Mouse (Mus musculus) liver, postnatal 0 days (tissue): ENCODE measurements around the gene Lmln. TPM values are rescaled to one million over a fixed set of nuclear protein-coding genes. Genes with fewer than 3 reads are reported as not detected.

Experiments used
- ATAC-seq: fragments of 200-750 bp; cut with Nextera tagmentation; 2 replicates; pipeline ENCODE4 v1.8.0; 2017; ENCODE audit warnings: mild to moderate bottlenecking, moderate library complexity
- DNase-seq: peaks from one replicate; pipeline ENCODE4 v3.0.0-alpha.2; 2016
- H3K27ac ChIP-seq: fragments of 300-500 bp; sonication (generic); 2 replicates; pipeline ENCODE4 v1.5.1; 2014; ENCODE audit warnings: antibody characterized with exemption, moderate library complexity, mild to moderate bottlenecking, low read depth
- H3K27me3 ChIP-seq: fragments of 300-500 bp; sonication (generic); 2 replicates; pipeline ENCODE4 v1.6.1; 2014; ENCODE audit warnings: low read length, control low read depth, mixed read lengths; ENCODE audit not compliant: insufficient read depth
- H3K36me3 ChIP-seq: fragments of 300-500 bp; sonication (generic); replicated peaks from 2 replicates; pipeline ENCODE4 v1.6.1; 2014; ENCODE audit warnings: mild to moderate bottlenecking, control low read depth, low read length, moderate library complexity, mixed read lengths; ENCODE audit not compliant: insufficient read depth
- H3K4me1 ChIP-seq: fragments of 300-500 bp; sonication (generic); 2 replicates; pipeline ENCODE4 v1.6.1; 2014; ENCODE audit warnings: antibody characterized with exemption, mild to moderate bottlenecking, control low read depth; ENCODE audit not compliant: insufficient read depth
- H3K4me2 ChIP-seq: fragments of 300-500 bp; sonication (generic); 2 replicates; pipeline ENCODE4 v1.6.1; 2014; ENCODE audit warnings: low read depth, mild to moderate bottlenecking, low read length, moderate library complexity, mixed read lengths
- H3K4me3 ChIP-seq: fragments of 300-500 bp; sonication (generic); 2 replicates; pipeline ENCODE4 v1.5.1; 2014; ENCODE audit warnings: low read depth, low read length
- H3K9ac ChIP-seq: fragments of 300-500 bp; sonication (generic); replicated peaks from 2 replicates; pipeline ENCODE4 v1.6.1; 2014; ENCODE audit warnings: mild to moderate bottlenecking, moderate library complexity
- H3K9me3 ChIP-seq: fragments of 300-500 bp; sonication (generic); 2 replicates; pipeline ENCODE4 v1.6.1; 2016; ENCODE audit warnings: mild to moderate bottlenecking, control low read depth, low read length, mixed read lengths
- CTCF ChIP-seq: sonication (generic); IDR thresholded peaks from 2 replicates; pipeline ENCODE4 v1.5.1; 2016; ENCODE audit warnings: antibody characterized with exemption, low read depth
- EP300 ChIP-seq: IDR thresholded peaks from 2 replicates; pipeline ENCODE4 v1.6.1; 2016; ENCODE audit warnings: antibody characterized with exemption, low read depth, mild to moderate bottlenecking
- WGBS: fragments of 180-500 bp; shearing (Covaris S2); extraction: QIAGEN DNeasy Blood & Tissue Kit; methylation state at CpG from one replicate; pipeline ENCODE4 v1.1.7; 2014; ENCODE audit not compliant: insufficient replicate concordance; 5-methylcytosine and 5-hydroxymethylcytosine counted together
- polyA plus RNA-seq: library from polyadenylated mRNA; unstranded; fragments of >200 nt; fragmentation: Nextera tagmentation; extraction: Ambion mirVana; gene quantifications from 2 replicates; pipeline ENCODE4 v1.2.1, GENCODE M21; 2015

The Lmln gene
- polyA plus RNA-seq, 1 experiment from 2014 or later: 1.2 TPM

- H3K36me3 ChIP-seq: peaks cover 31% of the 10 kb centered on the region
- no peak overlapping the region for H3K27ac ChIP-seq
- H3K4me1 ChIP-seq: peaks cover 34% of the 10 kb centered on the region
- H3K9me3 ChIP-seq: no peaks in the 10 kb centered on the region
- no peak overlapping the region for H3K4me3 ChIP-seq
- no peak overlapping the region for H3K4me2 ChIP-seq
- H3K9ac ChIP-seq: no peak overlapping the region
- WGBS: 62% methylated on average over 2 of the region's 2 CpGs
- ATAC-seq (no peak), DNase-seq (no peak)
- H3K27me3 ChIP-seq: no peaks in the 10 kb centered on the region
- TF ChIP-seq EP300 (no peak), CTCF (no peak)
These were observed 1.4 kb upstream of the Lmln start for GRCm38 (mm10) chr16:33060926-33061325.

- Histone ChIP-seq H3K9me3 (no peaks in the 10 kb centered on the region), H3K27me3 (no peaks in the 10 kb centered on the region), H3K4me2 (peak overlapping the region; percentile 90), H3K36me3 (peaks cover 31% of the 10 kb centered on the region), H3K27ac (peak overlapping the region; percentile 55; the same call in 1 of the 2 replicates), H3K9ac (no peak overlapping the region), H3K4me3 (peak overlapping the region; percentile 88; the same call in 1 of the 2 replicates), H3K4me1 (peaks cover 34% of the 10 kb centered on the region)
- no peak for DNase-seq
- WGBS: 39% methylated on average over 11 of the region's 11 CpGs
- ATAC-seq: no peak
- no peak for TF ChIP-seq EP300
- no peak for TF ChIP-seq CTCF
These were observed 921 bp upstream of the Lmln start for GRCm38 (mm10) chr16:33061400-33061799.

GRCm38 (mm10) chr16:33062682-33063131 is 386 bp downstream of the Lmln start:
- H3K9ac ChIP-seq: peak overlapping the region; percentile 68
- no peaks in the 10 kb centered on the region for H3K9me3 ChIP-seq
- peak overlapping the region; percentile 88 for H3K4me3 ChIP-seq
- DNase-seq (no peak), ATAC-seq (peak; percentile 66)
- peaks cover 34% of the 10 kb centered on the region for H3K4me1 ChIP-seq
- H3K27ac ChIP-seq: peak overlapping the region; percentile 46; the same call in 1 of the 2 replicates
- no peaks in the 10 kb centered on the region for H3K27me3 ChIP-seq
- WGBS: under 1% methylated on average over 21 of the region's 35 CpGs
- H3K4me2 ChIP-seq: peak overlapping the region; percentile 90
- TF ChIP-seq CTCF (no peak), EP300 (no peak)
- H3K36me3 ChIP-seq: peaks cover 34% of the 10 kb centered on the region

GRCm38 (mm10) chr16:33063267-33063666 is 946 bp downstream of the Lmln start:
- Histone ChIP-seq H3K27me3 (no peaks in the 10 kb centered on the region), H3K27ac (0 out of 2 replicates have a peak overlapping the region, but pooled peaks have one; percentile 34), H3K4me1 (peaks cover 30% of the 10 kb centered on the region), H3K4me2 (peak overlapping the region; percentile 90), H3K36me3 (peaks cover 31% of the 10 kb centered on the region), H3K4me3 (peak overlapping the region; percentile 88), H3K9ac (peak overlapping the region; percentile 68), H3K9me3 (no peaks in the 10 kb centered on the region)
- no peak for ATAC-seq
- DNase-seq: no peak
- 23% methylated on average over 7 of the region's 7 CpGs for WGBS
- TF ChIP-seq CTCF (no peak), EP300 (no peak)

GRCm38 (mm10) chr16:33064636-33065035 is 2.3 kb downstream of the Lmln start:
- ATAC-seq: no peak
- H3K27me3 ChIP-seq: no peaks in the 10 kb centered on the region
- peaks cover 18% of the 10 kb centered on the region for H3K36me3 ChIP-seq
- H3K4me1 ChIP-seq: peaks cover 22% of the 10 kb centered on the region
- H3K27ac ChIP-seq: no peak overlapping the region
- peak; percentile 41 for DNase-seq
- H3K9ac ChIP-seq: no peak overlapping the region
- no peak overlapping the region for H3K4me3 ChIP-seq
- no peaks in the 10 kb centered on the region for H3K9me3 ChIP-seq
- TF ChIP-seq CTCF: peak; percentile 47
- no peak for TF ChIP-seq EP300
- 71% methylated on average over 9 of the region's 9 CpGs for WGBS
- H3K4me2 ChIP-seq: no peak overlapping the region

GRCm38 (mm10) chr16:33070928-33071327 is 8.6 kb downstream of the Lmln start:
- Histone ChIP-seq H3K9me3 (no peaks in the 10 kb centered on the region), H3K27me3 (no peaks in the 10 kb centered on the region), H3K4me3 (no peak overlapping the region), H3K27ac (no peak overlapping the region), H3K4me1 (peaks cover 3% of the 10 kb centered on the region), H3K9ac (no peak overlapping the region), H3K4me2 (no peak overlapping the region), H3K36me3 (0 out of 2 replicates have a peak, but pooled peaks cover 3% of the 10 kb centered on the region)
- ATAC-seq (no peak), DNase-seq (no peak)
- TF ChIP-seq EP300: no peak
- peak; percentile 25; the same call in 1 of the 2 replicates for TF ChIP-seq CTCF
